Mouse (Mus musculus) limb, embryonic 12.5 days (tissue): ENCODE measurements around the gene Lrp1. TPM values are rescaled to one million over a fixed set of nuclear protein-coding genes. Genes with fewer than 3 reads are reported as not detected.

Experiments used
- ATAC-seq: fragments of 200-750 bp; cut with Nextera tagmentation; 2 replicates; pipeline ENCODE4 v1.8.0; 2017; ENCODE audit warnings: low read depth, moderate TSS enrichment; ENCODE audit not compliant: insufficient number of reproducible peaks, insufficient read depth, low FRiP score, low TSS enrichment
- H3K27ac ChIP-seq: fragments of 300-500 bp; sonication (generic); 2 replicates; pipeline ENCODE4 v1.5.1; 2016; ENCODE audit warnings: mild to moderate bottlenecking, moderate library complexity
- H3K27me3 ChIP-seq: fragments of 300-500 bp; sonication (generic); 2 replicates; pipeline ENCODE4 v1.6.1; 2016; ENCODE audit warnings: mild to moderate bottlenecking, moderate library complexity
- H3K36me3 ChIP-seq: fragments of 300-500 bp; sonication (generic); 2 replicates; pipeline ENCODE4 v1.6.1; 2016; ENCODE audit warnings: mild to moderate bottlenecking, moderate library complexity
- H3K4me1 ChIP-seq: fragments of 300-500 bp; sonication (generic); replicated peaks from 2 replicates; pipeline ENCODE4 v1.6.1; 2016
- H3K4me2 ChIP-seq: fragments of 300-500 bp; sonication (generic); 2 replicates; pipeline ENCODE4 v1.6.1; 2016; ENCODE audit warnings: mild to moderate bottlenecking, moderate library complexity
- H3K4me3 ChIP-seq: fragments of 300-500 bp; sonication (generic); replicated peaks from 2 replicates; pipeline ENCODE4 v1.5.1; 2016; ENCODE audit warnings: mild to moderate bottlenecking
- H3K9ac ChIP-seq: fragments of 300-500 bp; sonication (generic); replicated peaks from 2 replicates; pipeline ENCODE4 v1.6.1; 2016; ENCODE audit warnings: mild to moderate bottlenecking, moderate library complexity
- H3K9me3 ChIP-seq: fragments of 300-500 bp; sonication (generic); 2 replicates; pipeline ENCODE4 v1.6.1; 2016; ENCODE audit warnings: mild to moderate bottlenecking, moderate library complexity
- WGBS: fragments of 180-500 bp; shearing (Covaris S2); methylation state at CpG from one replicate; pipeline ENCODE4 v1.1.7; 2016; 5-methylcytosine and 5-hydroxymethylcytosine counted together
- polyA plus RNA-seq: library from polyadenylated mRNA; unstranded; fragments of >200 nt; fragmentation: Nextera tagmentation; extraction: Ambion mirVana; gene quantifications from 2 replicates; pipeline ENCODE4 v1.2.1, GENCODE M21; 2016

Lrp1 gene
- polyA plus RNA-seq, 1 experiment from 2014 or later, result 87.6 TPM

DNA sequence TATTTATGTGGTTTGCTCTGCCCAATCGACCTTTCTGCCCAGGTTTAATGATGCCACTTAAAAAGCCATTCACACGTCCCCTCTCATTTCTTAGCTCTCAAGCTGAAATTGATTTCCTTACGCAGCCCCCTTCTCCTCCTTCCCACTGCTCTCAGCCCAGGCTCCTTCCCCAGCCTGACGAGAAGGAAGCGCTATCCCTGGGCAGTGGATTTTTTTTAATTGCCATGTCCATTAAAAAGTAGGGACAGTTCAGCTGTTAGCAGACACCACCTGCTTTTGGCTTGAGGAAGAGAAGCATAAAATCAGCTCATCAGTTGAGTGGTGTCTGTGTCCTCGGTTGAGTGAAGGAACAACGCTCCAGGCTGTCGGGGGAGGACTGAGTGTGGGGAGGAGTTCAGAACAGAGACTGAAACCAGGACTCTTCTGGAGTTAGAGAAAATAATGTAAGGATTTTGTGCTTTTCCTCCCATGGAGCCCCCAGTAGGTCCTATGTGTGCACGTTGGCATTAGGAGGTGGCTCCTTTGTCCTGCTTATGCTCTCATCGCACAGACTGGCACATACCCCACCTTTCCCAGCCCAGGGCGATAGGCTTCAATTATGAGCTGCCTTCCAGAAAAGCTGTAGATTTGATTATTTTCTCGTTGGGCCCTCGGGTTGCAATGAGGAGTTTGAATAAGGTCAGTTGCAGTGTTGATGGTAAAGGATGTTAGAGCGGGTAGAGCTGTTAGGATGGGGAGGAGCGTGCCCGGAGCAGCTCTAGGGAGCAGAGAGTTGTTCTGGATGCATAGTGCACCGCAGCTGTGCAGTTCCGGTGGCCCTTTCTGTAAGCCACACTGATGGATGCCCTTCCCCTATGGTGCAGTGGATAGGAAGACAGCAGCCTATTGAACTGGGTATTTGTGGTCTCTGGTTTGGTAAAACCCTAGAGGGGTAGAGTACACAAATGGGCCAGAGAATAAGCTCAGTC, 130.5 kb downstream of the Lrp1 start:
- no peak overlapping the region for H3K9ac ChIP-seq

DNA sequence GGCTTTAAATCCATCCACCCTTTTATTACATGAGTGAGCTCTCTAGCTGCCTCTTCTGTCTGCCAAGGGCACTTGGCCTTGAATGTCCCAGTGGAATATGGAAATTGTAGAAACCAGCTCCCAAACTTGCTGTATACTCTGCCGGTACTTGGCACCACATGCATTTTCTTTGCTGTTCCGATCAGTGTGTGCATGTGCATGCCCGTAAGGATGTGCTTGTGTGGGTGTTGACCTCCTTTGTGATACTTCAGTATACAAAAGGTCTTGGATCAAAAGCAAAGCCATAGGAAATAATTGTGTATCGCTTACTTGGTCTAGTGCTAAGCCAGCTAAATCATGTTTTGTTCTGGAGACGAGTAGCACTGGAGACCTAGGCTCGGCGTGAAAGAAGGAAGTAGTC, 132.1 kb downstream of the Lrp1 start:
- no peaks in the 10 kb centered on the region for H3K9me3 ChIP-seq
- no peaks in the 10 kb centered on the region for H3K4me1 ChIP-seq
- no peak overlapping the region for H3K27ac ChIP-seq
- ATAC-seq, result no peak
- H3K27me3 ChIP-seq, result no peaks in the 10 kb centered on the region
- H3K9ac ChIP-seq, result no peak overlapping the region
- no peak overlapping the region for H3K4me3 ChIP-seq
- peaks cover 90% of the 10 kb centered on the region for H3K36me3 ChIP-seq
- WGBS, result 87% methylated on average over 7 of the region's 7 CpGs
- H3K4me2 ChIP-seq, result no peak overlapping the region

More for the DNA sequence above, 130.5 kb downstream of the Lrp1 start:
- H3K9me3 ChIP-seq, result no peaks in the 10 kb centered on the region
- no peak overlapping the region for H3K27ac ChIP-seq
- no peak; the same call in 1 of the 2 replicates for ATAC-seq
- no peaks in the 10 kb centered on the region for H3K27me3 ChIP-seq
- H3K4me2 ChIP-seq, result no peak overlapping the region
- peaks cover 90% of the 10 kb centered on the region for H3K36me3 ChIP-seq
- 70% methylated on average over 18 of the region's 18 CpGs for WGBS
- no peak overlapping the region for H3K4me3 ChIP-seq
- no peaks in the 10 kb centered on the region for H3K4me1 ChIP-seq

Other genes with a start within 250 kb of the Lrp1 start
- 45.6 and 56.4 TPM in 2 replicates for gene R3hdm2, start 240.8 kb downstream of the Lrp1 start, polyA plus RNA-seq
- 11.5 and 11.7 TPM in 2 replicates for gene Stac3, start 119.5 kb downstream of the Lrp1 start, polyA plus RNA-seq
- gene Ndufa4l2, start 106.2 kb downstream of the Lrp1 start, polyA plus RNA-seq, result 0.60 and 1.6 TPM in 2 replicates
- gene Shmt2, start 98.7 kb downstream of the Lrp1 start, polyA plus RNA-seq, result 96.8 and 98.1 TPM in 2 replicates
- gene Nxph4, start 86.6 kb downstream of the Lrp1 start, polyA plus RNA-seq, result 4.2 and 6.3 TPM in 2 replicates
- gene Stat6, start 21.8 kb upstream of the Lrp1 start, polyA plus RNA-seq, result 8.7 and 12.1 TPM in 2 replicates
- 12.6 and 13.5 TPM in 2 replicates for gene Nemp1, start 45.8 kb upstream of the Lrp1 start, polyA plus RNA-seq
- gene Nab2, start 47.4 kb upstream of the Lrp1 start, polyA plus RNA-seq, result 15.3 and 19.1 TPM in 2 replicates
- 0.33 and 0.59 TPM in 2 replicates for gene Myo1a, start 84.0 kb upstream of the Lrp1 start, polyA plus RNA-seq
- gene Tac2, start 103.3 kb upstream of the Lrp1 start, polyA plus RNA-seq, result 1.1 and 1.8 TPM in 2 replicates
- gene Zbtb39, start 118.4 kb upstream of the Lrp1 start, polyA plus RNA-seq, result 4.3 and 4.6 TPM in 2 replicates
- 0.49 and 0.59 TPM in 2 replicates for gene Gpr182, start 130.6 kb upstream of the Lrp1 start, polyA plus RNA-seq
- 0.05 TPM in 1 of 2 replicates, not detected in the other for gene Rdh1, start 138.6 kb upstream of the Lrp1 start, polyA plus RNA-seq
- 0.16 TPM in 1 of 2 replicates, not detected in the other for gene Rdh16f1, start 138.6 kb upstream of the Lrp1 start, polyA plus RNA-seq
- gene Rdh9, start 155.2 kb upstream of the Lrp1 start, polyA plus RNA-seq, result 0.15 TPM in 1 of 2 replicates, not detected in the other
- gene Rdh16, start 180.0 kb upstream of the Lrp1 start, polyA plus RNA-seq, result not detected in 2 replicates
- not detected in 2 replicates for gene Rdh19, start 228.8 kb upstream of the Lrp1 start, polyA plus RNA-seq
- gene Rdh16f2, start 245.3 kb upstream of the Lrp1 start, polyA plus RNA-seq, result not detected in 2 replicates